Mouse (Mus musculus) spleen, adult 2 months (tissue): ENCODE measurements around the gene Babam2. TPM values are rescaled to one million over a fixed set of nuclear protein-coding genes. Genes with fewer than 3 reads are reported as not detected.

Source experiments
- DNase-seq, 2 experiments: peaks; one replicate each; pipeline versions ENCODE4 v3.0.0 to v3.0.0-alpha.2; 2012 to 2021; ENCODE audit warnings: low spot score in 2 of 2, low read depth in 1 of 2
- H3K27ac ChIP-seq: fragments of 200-500 bp; 2 replicates; pipeline ENCODE4 v1.5.1; 2012; ENCODE audit warnings: low read length, inconsistent platforms; ENCODE audit not compliant: insufficient read depth
- H3K27me3 ChIP-seq: fragments of 200-500 bp; 2 replicates; pipeline ENCODE4 v1.6.1; 2012; ENCODE audit warnings: mild to moderate bottlenecking, moderate library complexity, low read length, inconsistent platforms; ENCODE audit not compliant: control insufficient read depth, insufficient read depth
- H3K36me3 ChIP-seq: fragments of 200-500 bp; 2 replicates; pipeline ENCODE4 v1.6.1; 2012; ENCODE audit warnings: mild to moderate bottlenecking, low read length, inconsistent platforms; ENCODE audit not compliant: control insufficient read depth, insufficient read depth
- H3K4me1 ChIP-seq: fragments of 200-500 bp; 2 replicates; pipeline ENCODE4 v1.6.1; 2011; ENCODE audit warnings: inconsistent platforms; ENCODE audit not compliant: control insufficient read depth, insufficient read depth, insufficient read length
- H3K4me3 ChIP-seq: fragments of 200-500 bp; 2 replicates; pipeline ENCODE4 v1.5.1; 2011; ENCODE audit warnings: mild to moderate bottlenecking, inconsistent platforms; ENCODE audit not compliant: insufficient read depth, insufficient read length; ENCODE audit errors: extremely low read depth
- CTCF ChIP-seq: fragments of 200-500 bp; IDR thresholded peaks from 2 replicates; pipeline ENCODE4 v1.5.1; 2011; ENCODE audit warnings: mild to moderate bottlenecking, inconsistent platforms; ENCODE audit not compliant: insufficient read depth, insufficient read length, insufficient replicate concordance; ENCODE audit errors: extremely low read depth
- POLR2A ChIP-seq: fragments of 200-500 bp; IDR thresholded peaks from 2 replicates; pipeline ENCODE4 v1.6.1; 2011; ENCODE audit warnings: low read depth, low read length, inconsistent platforms
- WGBS: fragments of 180-500 bp; shearing (Covaris S2); methylation state at CpG from one replicate; pipeline ENCODE4 v1.1.7; 2018; 5-methylcytosine and 5-hydroxymethylcytosine counted together
- polyA plus RNA-seq: library from polyadenylated mRNA; depleted of rRNA; stranded (reverse); fragments of >200 nt; gene quantifications from 2 replicates; pipeline ENCODE4 v1.2.3, GENCODE M21; 2012

Babam2 gene
- polyA plus RNA-seq, 1 experiment: 12.2 TPM

DNA sequence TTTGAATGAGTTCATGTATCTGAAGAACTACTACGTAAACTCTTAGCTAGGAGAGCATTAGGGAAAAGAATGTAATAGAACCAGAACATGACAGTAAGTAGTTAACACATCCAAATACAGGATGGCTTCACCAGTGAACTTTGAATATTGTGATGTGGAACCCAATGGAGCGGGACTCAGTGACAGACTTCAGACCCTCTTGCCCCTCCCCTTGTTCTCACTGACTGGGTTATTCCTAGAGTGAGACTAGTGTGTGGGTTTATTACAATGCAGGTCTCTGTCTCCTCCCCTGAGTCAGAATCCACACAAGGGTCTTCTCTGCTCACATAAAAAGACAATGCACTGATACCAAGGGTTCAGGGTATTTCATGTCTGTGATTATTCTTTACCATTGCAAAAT, 175.8 kb downstream of the Babam2 start:
- no peaks in the 10 kb centered on the region for H3K36me3 ChIP-seq
- DNase-seq: no peak
- 91% methylated on average over 2 of the region's 2 CpGs for WGBS
- H3K4me3 ChIP-seq: no peak overlapping the region
- no peak for TF ChIP-seq CTCF
- no peak for TF ChIP-seq POLR2A
- H3K27me3 ChIP-seq: no peaks in the 10 kb centered on the region
- no peak overlapping the region for H3K27ac ChIP-seq
- H3K4me1 ChIP-seq: peaks cover 2% of the 10 kb centered on the region; the same call in 1 of the 2 replicates

- Histone ChIP-seq H3K4me3 (no peak overlapping the region), H3K27ac (no peak overlapping the region), H3K36me3 (no peaks in the 10 kb centered on the region), H3K27me3 (no peaks in the 10 kb centered on the region), H3K4me1 (peaks cover 2% of the 10 kb centered on the region; the same call in 1 of the 2 replicates)
- no peak for DNase-seq
- 96% methylated on average over 1 of the region's 1 CpGs for WGBS
- TF ChIP-seq CTCF: no peak
- TF ChIP-seq POLR2A: no peak
These were observed 177.1 kb downstream of the Babam2 start for GRCm38 (mm10) chr5:31874543-31874942.

DNA sequence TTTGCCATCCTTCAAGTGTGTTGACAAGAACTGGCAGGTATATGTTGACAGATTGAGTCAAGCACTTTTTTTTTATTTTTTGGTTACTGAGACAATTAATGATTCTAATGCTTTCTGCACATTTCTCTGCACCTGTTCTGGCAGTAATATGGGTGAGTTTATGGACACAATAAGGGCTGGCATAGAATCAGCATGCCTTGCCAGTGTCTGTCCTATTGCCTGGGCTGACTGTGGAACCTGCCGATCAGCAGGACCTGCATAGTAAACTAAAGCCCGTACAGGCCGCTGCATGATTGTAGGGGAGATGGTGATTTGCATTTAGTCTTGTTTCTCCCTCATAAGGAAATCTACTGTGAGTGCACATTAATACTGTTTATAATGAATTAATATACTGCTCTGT, 178.0 kb downstream of the Babam2 start:
- WGBS: 89% methylated on average over 3 of the region's 3 CpGs
- TF ChIP-seq POLR2A: no peak
- TF ChIP-seq CTCF: no peak
- Histone ChIP-seq H3K4me3 (no peak overlapping the region), H3K27ac (no peak overlapping the region), H3K36me3 (no peaks in the 10 kb centered on the region), H3K27me3 (no peaks in the 10 kb centered on the region), H3K4me1 (peaks cover 6% of the 10 kb centered on the region; the same call in 1 of the 2 replicates)
- no peak for DNase-seq

DNA sequence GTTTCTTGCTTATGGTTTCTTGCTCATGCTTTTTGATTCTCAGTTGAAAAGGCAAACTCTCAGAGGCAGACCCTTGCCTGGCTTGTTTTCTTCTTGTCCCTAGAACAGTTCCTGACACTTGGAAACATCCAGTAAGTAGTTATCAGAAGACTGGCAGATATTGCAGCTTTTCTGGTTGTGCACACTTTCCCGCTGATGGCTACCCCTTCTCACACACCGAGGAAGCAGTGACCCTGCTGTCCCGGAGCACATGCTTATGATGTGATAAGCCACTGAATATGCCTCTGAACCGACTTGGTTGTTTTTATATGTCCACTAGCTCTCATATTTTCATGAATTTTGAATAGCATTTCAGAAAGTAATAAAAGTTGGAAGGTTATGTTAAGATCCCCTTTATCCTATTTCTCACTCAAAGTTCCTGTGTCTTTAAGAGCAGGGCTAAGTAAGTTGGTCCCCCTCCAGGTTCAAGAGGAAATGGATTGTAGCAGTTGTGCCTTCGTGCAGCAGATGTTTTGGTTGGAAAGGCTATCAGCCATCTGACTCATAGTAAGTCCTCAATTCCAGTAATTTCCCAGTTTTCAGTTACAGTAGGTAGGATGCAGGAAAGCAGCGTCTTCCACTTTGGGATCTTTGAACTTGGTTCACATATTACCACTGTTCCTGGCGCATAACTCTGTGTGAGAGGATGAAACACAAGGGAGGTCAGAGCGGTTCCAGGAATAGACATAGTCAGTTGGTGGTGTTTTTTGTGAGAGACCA, 178.9 kb downstream of the Babam2 start:
- no peak for TF ChIP-seq POLR2A
- TF ChIP-seq CTCF: no peak
- DNase-seq: no peak
- Histone ChIP-seq H3K27me3 (no peaks in the 10 kb centered on the region), H3K36me3 (no peaks in the 10 kb centered on the region), H3K4me3 (no peak overlapping the region), H3K27ac (no peak overlapping the region), H3K4me1 (peaks cover 12% of the 10 kb centered on the region; the same call in 1 of the 2 replicates)
- WGBS: 61% methylated on average over 8 of the region's 8 CpGs

GRCm38 (mm10) chr5:31880457-31880856, 183.0 kb downstream of the Babam2 start:
- 53% methylated on average over 2 of the region's 2 CpGs for WGBS
- no peak overlapping the region for H3K27ac ChIP-seq
- H3K4me3 ChIP-seq: no peak overlapping the region
- no peaks in the 10 kb centered on the region for H3K27me3 ChIP-seq
- TF ChIP-seq POLR2A (no peak), CTCF (no peak)
- no peak for DNase-seq
- H3K36me3 ChIP-seq: no peaks in the 10 kb centered on the region
- H3K4me1 ChIP-seq: peaks cover 16% of the 10 kb centered on the region

GRCm38 (mm10) chr5:31882297-31882696, 184.8 kb downstream of the Babam2 start:
- Histone ChIP-seq H3K4me1 (peaks cover 15% of the 10 kb centered on the region), H3K36me3 (no peaks in the 10 kb centered on the region), H3K4me3 (no peak overlapping the region), H3K27ac (no peak overlapping the region), H3K27me3 (no peaks in the 10 kb centered on the region)
- DNase-seq: no peak
- TF ChIP-seq CTCF: no peak
- TF ChIP-seq POLR2A: no peak
- 37% methylated on average over 3 of the region's 3 CpGs for WGBS

DNA sequence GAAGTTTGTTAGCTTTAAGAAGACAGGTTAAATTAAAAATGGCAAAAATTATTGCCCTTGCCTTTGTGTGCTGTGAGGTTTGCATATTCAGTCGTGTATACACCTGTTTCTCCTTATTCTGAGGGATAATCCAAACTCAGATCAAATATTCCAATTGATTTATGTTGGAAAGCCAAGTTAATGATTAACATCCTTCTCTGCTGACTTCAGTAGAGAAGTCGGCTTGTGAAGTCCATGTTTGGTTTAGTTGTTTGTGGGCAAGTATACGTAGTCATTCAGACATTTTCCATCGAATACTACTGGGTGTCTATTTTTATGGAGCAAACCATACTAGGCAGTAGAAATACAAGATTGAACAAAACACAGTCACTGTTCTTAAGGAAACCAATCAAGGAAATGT, 187.5 kb downstream of the Babam2 start:
- Histone ChIP-seq H3K27ac (no peak overlapping the region), H3K4me1 (peaks cover 16% of the 10 kb centered on the region), H3K4me3 (no peak overlapping the region), H3K27me3 (no peaks in the 10 kb centered on the region), H3K36me3 (no peaks in the 10 kb centered on the region)
- no peak for DNase-seq
- WGBS: 86% methylated on average over 4 of the region's 4 CpGs
- no peak for TF ChIP-seq CTCF
- TF ChIP-seq POLR2A: no peak
